ENCODE assay signal across 8 mouse cellular contexts in genomic region chr7:128746151-128746550, GRCm38 (mm10). TPM values are rescaled to one million over a fixed set of nuclear protein-coding genes. Genes with fewer than 3 reads are reported as not detected.
DNase-seq lines count a peak whose midpoint lies in the region; ATAC-seq and TF ChIP-seq lines count a peak whose summit lies in the region.
"Had no signal": no experiment of that assay in that cellular context is flagged by ENCODE, and none has a peak within 500 bp of the region (broad histone marks: within the 10 kb centered on the region; RNA-seq: fewer than 3 reads in every experiment).

No protein-coding gene starts in this region.

- no peaks in the 10 kb centered on the region for H3K27me3 ChIP-seq in lung, postnatal 0 days (replicated peaks; ENCODE audit: insufficient read depth, low read length)
- peaks cover 21% of the 10 kb centered on the region for H3K27me3 ChIP-seq in forebrain, embryonic 12.5 days
- H3K27me3 ChIP-seq in limb, embryonic 13.5 days: 0 out of 2 replicates have a peak, but pooled peaks cover 8% of the 10 kb centered on the region
- H3K27me3 ChIP-seq in stomach, embryonic 16.5 days (ENCODE audit: control insufficient read depth, insufficient read depth, low read length): 0 out of 2 replicates have a peak, but pooled peaks cover 2% of the 10 kb centered on the region

- no peaks in the 10 kb centered on the region for H3K9me3 ChIP-seq in lung, postnatal 0 days (ENCODE audit: low read length)
- no peaks in the 10 kb centered on the region for H3K9me3 ChIP-seq in forebrain, embryonic 12.5 days
- H3K9me3 ChIP-seq in limb, embryonic 13.5 days: no peaks in the 10 kb centered on the region
- no peaks in the 10 kb centered on the region for H3K9me3 ChIP-seq in stomach, embryonic 16.5 days (replicated peaks; ENCODE audit: control insufficient read depth, low read length)

- peaks cover 5% of the 10 kb centered on the region; the same call in 1 of the 2 replicates for H3K36me3 ChIP-seq in lung, postnatal 0 days (ENCODE audit: insufficient read depth, low read length)
- peaks cover 19% of the 10 kb centered on the region for H3K36me3 ChIP-seq in forebrain, embryonic 12.5 days (replicated peaks)
- H3K36me3 ChIP-seq in limb, embryonic 13.5 days: peaks cover 19% of the 10 kb centered on the region
- peaks cover 5% of the 10 kb centered on the region; the same call in 1 of the 2 replicates for H3K36me3 ChIP-seq in stomach, embryonic 16.5 days (ENCODE audit: control insufficient read depth, insufficient read depth, low read length)

- H3K4me1 ChIP-seq in lung, postnatal 0 days (ENCODE audit: insufficient read depth, low read depth, low read length): peaks cover 10% of the 10 kb centered on the region; the same call in 1 of the 2 replicates
- peaks cover 32% of the 10 kb centered on the region for H3K4me1 ChIP-seq in forebrain, embryonic 12.5 days
- H3K4me1 ChIP-seq in limb, embryonic 13.5 days: peaks cover 41% of the 10 kb centered on the region
- H3K4me1 ChIP-seq in stomach, embryonic 16.5 days (ENCODE audit: control insufficient read depth, insufficient read depth, low read length): peaks cover 26% of the 10 kb centered on the region

- no peak for TF ChIP-seq EP300 in lung, postnatal 0 days (IDR thresholded peaks at IDR 0.05)

- TF ChIP-seq CTCF in lung, postnatal 0 days (IDR thresholded peaks at IDR 0.05): no peak

- no peak overlapping the region for H3K4me3 ChIP-seq in lung, postnatal 0 days (ENCODE audit: low read depth, low read length)
- H3K4me3 ChIP-seq in forebrain, embryonic 12.5 days (replicated peaks): peak overlapping the region; percentile 91
- peak overlapping the region; percentile 97 for H3K4me3 ChIP-seq in limb, embryonic 13.5 days
- peak overlapping the region; percentile 99 for H3K4me3 ChIP-seq in stomach, embryonic 16.5 days (replicated peaks; ENCODE audit: low read length)

- no peak for ATAC-seq in lung, postnatal 0 days
- ATAC-seq in forebrain, embryonic 12.5 days (ENCODE audit: low FRiP score): no peak
- ATAC-seq in limb, embryonic 13.5 days (ENCODE audit: low FRiP score, low read depth): no peak
- ATAC-seq in stomach, embryonic 16.5 days (ENCODE audit: insufficient read depth, low FRiP score): no peak

- H3K9ac ChIP-seq in lung, postnatal 0 days (replicated peaks; ENCODE audit: low read depth): no peak overlapping the region
- no peak overlapping the region for H3K9ac ChIP-seq in forebrain, embryonic 12.5 days
- peak overlapping the region; percentile 91 for H3K9ac ChIP-seq in limb, embryonic 13.5 days
- H3K9ac ChIP-seq in stomach, embryonic 16.5 days (ENCODE audit: low read length): peak overlapping the region; percentile 97

- intact Hi-C loops in left cerebral cortex, postnatal 36 days (cut with DNase I): no loop called here

- no peak overlapping the region for H3K27ac ChIP-seq in lung, postnatal 0 days (ENCODE audit: low read length)
- H3K27ac ChIP-seq in forebrain, embryonic 12.5 days: no peak overlapping the region
- H3K27ac ChIP-seq in limb, embryonic 13.5 days: no peak overlapping the region
- no peak overlapping the region for H3K27ac ChIP-seq in stomach, embryonic 16.5 days (ENCODE audit: low read length)

- 72% methylated on average over 10 of the region's 10 CpGs for WGBS in lung, postnatal 0 days
- WGBS in forebrain, embryonic 12.5 days: 93% methylated on average over 10 of the region's 10 CpGs
- WGBS in limb, embryonic 13.5 days: 93% methylated on average over 10 of the region's 10 CpGs
- WGBS in stomach, embryonic 16.5 days: 81% methylated on average over 10 of the region's 10 CpGs

- H3K4me2 ChIP-seq in lung, postnatal 0 days (replicated peaks; ENCODE audit: low read depth, low read length): peak overlapping the region; percentile 84
- peak overlapping the region; percentile 95 for H3K4me2 ChIP-seq in forebrain, embryonic 12.5 days
- peak overlapping the region; percentile 80 for H3K4me2 ChIP-seq in limb, embryonic 13.5 days (replicated peaks)
- peak overlapping the region; percentile 92 for H3K4me2 ChIP-seq in stomach, embryonic 16.5 days (ENCODE audit: low read depth, low read length)

- DNase-seq in lung, postnatal 0 days (ENCODE audit: low spot score): no peak
- DNase-seq in lung, adult 18-20 months: no peak
- DNase-seq in left cerebral cortex, postnatal 36 days (ENCODE audit: low spot score in 2 of 2): no peak
- DNase-seq in retina, postnatal 1 day: no peak
- DNase-seq: adrenal gland, postnatal 10 days had no signal

RNA-seq across cellular contexts. Expression of gene Sec23ip, which starts 1.4 kb away (rescaled TPM):
- polyA plus RNA-seq in lung, postnatal 0 days (2015; fragmentation: Nextera tagmentation; extraction: Ambion mirVana): 22.7 and 24.1 TPM in 2 replicates
- 43.1 and 45.7 TPM in 2 replicates for polyA plus RNA-seq in forebrain, embryonic 12.5 days (2016; fragmentation: Nextera tagmentation; extraction: Ambion mirVana)
- 40.4 and 42.2 TPM in 2 replicates for polyA plus RNA-seq in limb, embryonic 13.5 days (2015; fragmentation: Nextera tagmentation; extraction: Ambion mirVana)
- polyA plus RNA-seq in stomach, embryonic 16.5 days (2015; fragmentation: Nextera tagmentation; extraction: Ambion mirVana): 34.5 and 34.8 TPM in 2 replicates
- 10 to 100 TPM; 36.9 to 44.2 TPM for total RNA-seq in left cerebral cortex, postnatal 36 days (2021)

RNA-seq across cellular contexts. Expression of gene Mcmbp, which starts 5.9 kb away (rescaled TPM):
- 38.8 and 40.2 TPM in 2 replicates for polyA plus RNA-seq in lung, postnatal 0 days (2015; fragmentation: Nextera tagmentation; extraction: Ambion mirVana)
- 73.3 and 83.0 TPM in 2 replicates for polyA plus RNA-seq in forebrain, embryonic 12.5 days (2016; fragmentation: Nextera tagmentation; extraction: Ambion mirVana)
- polyA plus RNA-seq in limb, embryonic 13.5 days (2015; fragmentation: Nextera tagmentation; extraction: Ambion mirVana): 67.4 and 69.4 TPM in 2 replicates
- polyA plus RNA-seq in stomach, embryonic 16.5 days (2015; fragmentation: Nextera tagmentation; extraction: Ambion mirVana): 44.4 and 46.3 TPM in 2 replicates
- 10 to 100 TPM; 19.9 to 27.6 TPM for total RNA-seq in left cerebral cortex, postnatal 36 days (2021)

Comparison
In these comparisons a context has a peak if more than half of its experiments do, and no peak if none do; other contexts are left out.
1. H3K9ac ChIP-seq: peak in limb, embryonic 13.5 days (single experiment) and stomach, embryonic 16.5 days (single experiment); none in lung, postnatal 0 days (single experiment) and forebrain, embryonic 12.5 days (single experiment).
2. Peak in every context shown above with its lines, with median percentiles within 50 percentile points of each other: H3K4me2 ChIP-seq.